Mouse (Mus musculus) heart, embryonic 14.5 days (tissue): ENCODE data around the gene Tcf19. TPM values are rescaled to one million over a fixed set of nuclear protein-coding genes. Genes with fewer than 3 reads are reported as not detected.

Experiments used
- ATAC-seq: fragments of 200-750 bp; cut with Nextera tagmentation; 2 replicates; pipeline ENCODE4 v1.8.0; 2017; ENCODE audit warnings: low read depth, moderate TSS enrichment; ENCODE audit not compliant: insufficient number of reproducible peaks, insufficient read depth, low FRiP score
- H3K27ac ChIP-seq, 2 experiments: fragments of 200-500 bp in 1 of 2; fragments of 300-500 bp in 1 of 2; sonication (generic) in 1 of 2; replicated peaks in 1 of 2; 2 replicates each; pipeline ENCODE4 v1.5.1; 2012 to 2014; ENCODE audit warnings: low read depth in 2 of 2, low read length in 2 of 2, control low read depth in 1 of 2, mild to moderate bottlenecking in 1 of 2, mixed read lengths in 1 of 2; ENCODE audit not compliant: control insufficient read depth in 1 of 2, insufficient read depth in 1 of 2
- H3K27me3 ChIP-seq: fragments of 300-500 bp; sonication (generic); 2 replicates; pipeline ENCODE4 v1.6.1; 2014; ENCODE audit warnings: mild to moderate bottlenecking, low read length, control low read depth; ENCODE audit not compliant: control insufficient read depth, insufficient read depth
- H3K36me3 ChIP-seq: fragments of 300-500 bp; sonication (generic); 2 replicates; pipeline ENCODE4 v1.6.1; 2014; ENCODE audit warnings: mild to moderate bottlenecking, control low read depth, low read length, mixed read lengths; ENCODE audit not compliant: control insufficient read depth, insufficient read depth
- H3K4me1 ChIP-seq, 2 experiments: fragments of 200-500 bp in 1 of 2; fragments of 300-500 bp in 1 of 2; sonication (generic) in 1 of 2; 2 replicates each; pipeline ENCODE4 v1.6.1; 2012 to 2014; ENCODE audit warnings: low read length in 2 of 2, control low read depth in 1 of 2, mixed read lengths in 1 of 2; ENCODE audit not compliant: control insufficient read depth in 2 of 2, insufficient read depth in 2 of 2
- H3K4me2 ChIP-seq: fragments of 300-500 bp; sonication (generic); 2 replicates; pipeline ENCODE4 v1.6.1; 2014; ENCODE audit warnings: mild to moderate bottlenecking, low read length
- H3K4me3 ChIP-seq, 2 experiments: fragments of 200-500 bp in 1 of 2; fragments of 300-500 bp in 1 of 2; sonication (generic) in 1 of 2; 2 replicates each; pipeline ENCODE4 v1.5.1; 2012 to 2014; ENCODE audit warnings: low read length in 2 of 2, mild to moderate bottlenecking in 2 of 2, control low read depth in 1 of 2, low read depth in 1 of 2, moderate library complexity in 1 of 2; ENCODE audit not compliant: control insufficient read depth in 1 of 2, insufficient read depth in 1 of 2
- H3K9ac ChIP-seq: fragments of 300-500 bp; sonication (generic); 2 replicates; pipeline ENCODE4 v1.6.1; 2014; ENCODE audit warnings: mild to moderate bottlenecking, low read length
- H3K9me3 ChIP-seq: fragments of 300-500 bp; sonication (generic); 2 replicates; pipeline ENCODE4 v1.6.1; 2016; ENCODE audit warnings: low read length, control low read depth; ENCODE audit not compliant: control insufficient read depth
- WGBS: fragments of 180-500 bp; shearing (Covaris S2); extraction: QIAGEN DNeasy Blood & Tissue Kit; methylation state at CpG from one replicate; pipeline ENCODE4 v1.1.7; 2014; 5-methylcytosine and 5-hydroxymethylcytosine counted together
- polyA plus RNA-seq: library from polyadenylated mRNA; unstranded; fragments of >200 nt; fragmentation: Nextera tagmentation; extraction: Ambion mirVana; gene quantifications from 2 replicates; pipeline ENCODE4 v1.2.1, GENCODE M21; 2014

Tcf19 gene
- polyA plus RNA-seq, 1 experiment from 2014 or later, result 55.9 TPM

DNA sequence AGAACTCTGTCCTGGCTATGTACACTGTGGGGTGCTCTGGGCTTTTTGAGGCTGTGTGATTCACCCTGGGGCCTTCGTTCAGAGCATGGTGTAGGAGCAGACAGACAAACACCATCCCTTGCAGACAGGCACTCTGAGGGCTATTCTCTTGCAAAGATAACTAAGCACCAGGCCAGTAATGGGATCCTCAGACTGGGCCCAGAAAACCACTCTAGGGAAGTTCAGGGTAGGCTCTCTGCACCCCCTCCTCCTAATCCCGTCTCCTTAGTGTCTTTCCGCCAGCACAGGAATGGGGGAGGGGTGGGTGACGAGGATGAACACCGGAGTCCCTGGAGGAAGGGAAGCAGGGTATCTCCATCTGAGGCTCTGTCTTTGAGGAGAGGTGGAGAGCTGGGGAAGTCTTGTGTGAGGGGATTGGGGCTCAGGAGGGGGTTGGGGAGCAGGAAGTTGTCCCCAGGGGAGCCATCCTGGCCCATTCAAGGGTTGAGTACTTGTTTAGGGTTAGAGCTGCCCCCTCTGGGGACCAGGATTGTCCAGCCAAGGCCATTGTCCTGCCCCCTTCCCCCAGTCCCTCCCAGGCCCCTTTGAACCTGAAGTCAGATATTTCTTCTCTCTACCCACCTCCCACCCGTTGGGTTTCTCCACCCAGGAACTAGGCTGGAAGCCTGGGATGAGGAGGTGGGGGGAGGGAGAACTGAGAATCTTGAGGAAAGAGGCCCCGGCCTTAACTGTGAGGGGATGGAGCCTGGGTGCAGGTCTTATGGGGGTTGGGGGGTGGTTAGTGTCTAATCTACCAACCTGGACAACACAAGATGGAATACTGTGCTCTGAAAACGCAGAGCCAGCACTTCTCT lies 11.8 kb downstream of the Tcf19 start:
- Histone ChIP-seq H3K27me3 (peaks cover 56% of the 10 kb centered on the region), H3K9me3 (no peaks in the 10 kb centered on the region), H3K4me1 (peaks cover 0 to 2% of the 10 kb centered on the region in 2 experiments; a peak in 1 of 4 replicates), H3K4me3 (no peak overlapping the region), H3K4me2 (no peak overlapping the region), H3K9ac (no peak overlapping the region), H3K27ac (no peak overlapping the region), H3K36me3 (no peaks in the 10 kb centered on the region)
- no peak for ATAC-seq
- WGBS, result 23% methylated on average over 8 of the region's 8 CpGs

DNA sequence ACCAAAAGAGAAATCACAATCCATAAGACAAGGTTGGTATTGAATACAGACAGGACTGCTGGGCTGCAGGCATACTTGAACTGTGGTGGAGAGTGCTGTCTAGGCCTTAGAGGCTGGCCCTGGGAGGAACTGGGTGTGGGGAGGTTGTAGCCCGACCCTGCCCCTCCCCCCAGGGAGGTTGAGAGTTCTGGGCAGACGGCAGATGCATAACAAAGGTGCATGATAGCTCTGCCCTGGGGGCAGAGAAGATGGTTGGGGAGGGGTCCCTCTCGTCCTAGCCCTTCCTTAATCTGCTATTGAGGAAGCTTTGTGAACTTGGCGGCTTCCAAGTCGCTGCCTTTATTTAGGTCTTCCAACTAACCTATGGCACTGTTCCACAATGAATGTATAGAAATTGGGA lies 12.8 kb downstream of the Tcf19 start:
- Histone ChIP-seq H3K4me2 (no peak overlapping the region), H3K36me3 (no peaks in the 10 kb centered on the region), H3K4me1 (peaks cover 0 to 2% of the 10 kb centered on the region in 2 experiments; a peak in 1 of 4 replicates), H3K27me3 (peaks cover 53% of the 10 kb centered on the region), H3K9me3 (no peaks in the 10 kb centered on the region), H3K9ac (no peak overlapping the region), H3K27ac (no peak overlapping the region), H3K4me3 (no peak overlapping the region)
- ATAC-seq, result no peak
- WGBS, result 27% methylated on average over 5 of the region's 5 CpGs

DNA sequence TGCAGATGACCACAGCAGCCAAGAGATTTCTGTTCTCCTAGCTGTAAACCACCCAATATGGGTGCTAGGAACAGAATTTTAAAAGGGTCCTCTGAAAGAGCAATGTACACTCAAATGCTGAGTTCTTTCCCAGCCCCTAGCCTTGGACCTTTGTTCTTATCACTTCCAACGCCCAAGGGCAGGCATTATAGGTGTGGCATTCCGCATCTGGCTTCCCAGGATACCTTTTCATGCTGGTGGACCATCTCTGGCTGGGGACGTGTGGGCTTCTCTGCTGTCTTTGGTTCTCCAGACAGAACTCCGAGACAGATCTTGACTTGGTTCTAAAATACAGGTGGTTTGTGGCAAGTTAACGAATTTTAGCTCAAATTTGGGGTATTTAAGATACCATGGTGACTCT lies 13.9 kb downstream of the Tcf19 start:
- WGBS, result 49% methylated on average over 5 of the region's 5 CpGs
- Histone ChIP-seq H3K9me3 (no peaks in the 10 kb centered on the region), H3K27me3 (peaks cover 44% of the 10 kb centered on the region)

DNA sequence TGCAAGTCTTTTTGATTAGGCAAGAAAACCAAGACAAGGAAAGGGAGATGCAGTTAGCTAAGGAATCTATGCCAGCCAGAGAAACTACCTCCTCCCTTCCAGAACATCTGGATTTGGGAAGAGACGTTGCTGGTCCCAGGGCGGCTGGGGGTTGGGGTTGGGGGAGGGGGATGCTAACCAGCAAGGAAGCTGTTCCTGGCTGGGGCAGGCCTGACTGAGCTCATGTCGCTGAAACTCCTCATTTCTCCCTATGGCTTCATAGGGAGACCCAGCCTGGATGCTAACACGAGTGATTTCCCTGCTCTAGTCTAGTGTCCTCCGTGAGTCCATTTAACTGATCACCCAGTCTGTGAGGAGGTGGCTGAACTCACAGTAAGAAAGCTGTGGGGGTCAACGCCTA lies 14.4 kb downstream of the Tcf19 start:
- H3K27me3 ChIP-seq, result peaks cover 39% of the 10 kb centered on the region
- 11% methylated on average over 6 of the region's 6 CpGs for WGBS
- H3K36me3 ChIP-seq, result no peaks in the 10 kb centered on the region
- no peak overlapping the region for H3K4me2 ChIP-seq
- H3K4me1 ChIP-seq, result peaks cover 0 to 2% of the 10 kb centered on the region in 2 experiments; a peak in 1 of 4 replicates
- H3K4me3 ChIP-seq, result no peak overlapping the region
- H3K27ac ChIP-seq, result no peak overlapping the region
- no peaks in the 10 kb centered on the region for H3K9me3 ChIP-seq
- no peak for ATAC-seq
- H3K9ac ChIP-seq, result no peak overlapping the region

More for the DNA sequence above, 13.9 kb downstream of the Tcf19 start:
- H3K36me3 ChIP-seq, result no peaks in the 10 kb centered on the region
- H3K9ac ChIP-seq, result no peak overlapping the region
- peaks cover 0 to 2% of the 10 kb centered on the region in 2 experiments; a peak in 1 of 4 replicates for H3K4me1 ChIP-seq
- no peak overlapping the region for H3K4me2 ChIP-seq
- no peak overlapping the region for H3K27ac ChIP-seq
- ATAC-seq, result no peak
- no peak overlapping the region for H3K4me3 ChIP-seq

DNA sequence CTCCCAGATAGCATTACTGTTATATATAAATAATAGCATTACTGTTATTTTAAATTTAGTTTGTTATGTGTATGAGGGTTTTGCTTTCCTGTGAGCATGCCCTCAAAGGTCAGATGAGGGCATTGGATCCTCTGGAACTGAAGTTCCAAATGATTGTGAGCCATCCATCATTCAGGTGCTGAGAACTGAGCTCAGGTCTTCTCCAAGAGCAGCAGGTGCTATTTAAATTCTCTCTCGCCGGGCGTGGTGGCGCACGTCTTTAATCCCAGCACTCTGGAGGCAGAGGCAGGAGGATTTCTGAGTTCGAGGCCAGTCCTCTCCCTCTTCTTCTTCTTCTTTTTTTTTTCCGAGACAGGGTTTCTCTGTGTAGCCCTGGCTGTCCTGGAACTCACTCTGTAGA lies 19.5 kb downstream of the Tcf19 start:
- Histone ChIP-seq H3K36me3 (no peaks in the 10 kb centered on the region), H3K4me1 (no peaks in the 10 kb centered on the region), H3K4me3 (no peak overlapping the region), H3K4me2 (no peak overlapping the region), H3K9me3 (no peaks in the 10 kb centered on the region), H3K27ac (no peak overlapping the region), H3K9ac (no peak overlapping the region), H3K27me3 (no peaks in the 10 kb centered on the region)
- no peak for ATAC-seq
- 94% methylated on average over 7 of the region's 7 CpGs for WGBS

DNA sequence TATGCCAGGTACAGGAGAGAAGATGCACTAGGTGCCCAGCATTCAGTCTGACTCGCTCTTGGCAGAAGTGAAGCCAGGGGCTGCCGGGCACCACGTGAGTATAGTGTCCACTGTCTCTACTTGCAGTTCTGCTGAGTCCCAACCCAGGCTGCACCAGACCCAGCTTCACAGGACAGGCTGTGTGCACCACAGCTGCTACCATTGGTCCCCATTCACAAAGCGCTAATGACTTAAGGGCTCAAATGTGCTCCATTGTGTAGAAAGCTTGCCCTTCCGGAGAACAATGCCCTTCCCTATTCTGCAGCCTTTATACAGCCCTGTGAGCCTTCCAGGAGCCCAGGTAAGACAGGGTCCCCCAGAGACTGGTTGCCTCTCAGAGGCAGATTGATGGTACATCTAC lies 26.3 kb downstream of the Tcf19 start:
- H3K4me3 ChIP-seq, result no peak overlapping the region
- no peak overlapping the region for H3K27ac ChIP-seq
- ATAC-seq, result no peak
- 82% methylated on average over 5 of the region's 5 CpGs for WGBS
- no peaks in the 10 kb centered on the region for H3K36me3 ChIP-seq
- no peak overlapping the region for H3K9ac ChIP-seq
- no peak overlapping the region for H3K4me2 ChIP-seq
- no peaks in the 10 kb centered on the region for H3K27me3 ChIP-seq
- peaks cover 4% of the 10 kb centered on the region in 2 experiments; a peak in 3 of 4 replicates for H3K4me1 ChIP-seq
- H3K9me3 ChIP-seq, result no peaks in the 10 kb centered on the region

DNA sequence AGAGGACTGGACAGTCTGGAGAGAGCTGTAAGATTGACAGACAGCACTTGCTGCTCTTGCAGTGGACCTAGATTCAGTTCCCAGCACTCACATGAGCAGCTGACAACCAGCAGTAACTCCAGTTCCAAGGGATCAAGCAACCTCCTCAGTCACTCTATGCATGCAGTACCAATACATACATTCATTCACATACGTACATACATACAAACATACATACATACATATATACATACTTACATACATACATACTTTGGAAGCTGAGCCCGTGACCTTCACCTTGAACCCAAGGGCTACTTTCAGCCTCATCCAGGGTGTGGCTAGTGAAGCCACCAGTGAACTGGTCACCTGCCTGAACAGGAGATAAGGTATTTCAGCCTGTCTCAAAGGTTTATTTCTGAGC lies 28.6 kb downstream of the Tcf19 start:
- 94% methylated on average over 2 of the region's 2 CpGs for WGBS
- no peak overlapping the region for H3K27ac ChIP-seq
- no peaks in the 10 kb centered on the region for H3K9me3 ChIP-seq
- no peak overlapping the region for H3K9ac ChIP-seq
- H3K4me1 ChIP-seq, result peaks cover 4% of the 10 kb centered on the region in 2 experiments; a peak in 3 of 4 replicates
- H3K36me3 ChIP-seq, result no peaks in the 10 kb centered on the region
- no peak for ATAC-seq
- no peak overlapping the region for H3K4me2 ChIP-seq
- H3K4me3 ChIP-seq, result no peak overlapping the region
- no peaks in the 10 kb centered on the region for H3K27me3 ChIP-seq
